Mouse (Mus musculus): ENCODE measurements around the gene Prl8a8.

Gene Prl8a8

GRCm38 (mm10) chr13:27513117-27513516 is at the start of gene Prl8a8:
Gene Prl8a8 (minus strand): TSS chr13:27513217.
- in situ Hi-C loops (cut with MboI; ENCODE audit: low sequenced_read_pairs), result no loop called here

- in situ Hi-C loops (cut with MboI; ENCODE audit: low sequenced_read_pairs), result no loop called here
Measured at GRCm38 (mm10) chr13:27553336-27553735, 40.3 kb upstream of the Prl8a8 start.

GRCm38 (mm10) chr13:27523156-27523555 is 10.1 kb upstream of the Prl8a8 start:
- in situ Hi-C loops (cut with MboI; ENCODE audit: low sequenced_read_pairs), result no loop called here

GRCm38 (mm10) chr13:27507645-27508044 is 5.4 kb downstream of the Prl8a8 start:
- in situ Hi-C loops (cut with MboI; ENCODE audit: low sequenced_read_pairs), result no loop called here
